Mouse (Mus musculus) small intestine, adult 2 months (tissue): ENCODE results near the gene Stox1. TPM values are rescaled to one million over a fixed set of nuclear protein-coding genes. Genes with fewer than 3 reads are reported as not detected.
A peak's percentile ranks its signal among the peaks of the same experiment; 100 is the strongest.

ENCODE experiments used
- H3K27ac ChIP-seq: fragments of 200-500 bp; 2 replicates; pipeline ENCODE4 v1.5.1; 2012; ENCODE audit warnings: low read depth, low read length, control low read depth, inconsistent platforms; ENCODE audit not compliant: insufficient read depth
- H3K27me3 ChIP-seq: fragments of 200-500 bp; 2 replicates; pipeline ENCODE4 v1.6.1; 2012; ENCODE audit warnings: mild to moderate bottlenecking, moderate library complexity, low read length, inconsistent platforms; ENCODE audit not compliant: control insufficient read depth, insufficient read depth
- H3K36me3 ChIP-seq: fragments of 200-500 bp; 2 replicates; pipeline ENCODE4 v1.6.1; 2012; ENCODE audit warnings: mild to moderate bottlenecking, low read length, control low read depth, inconsistent platforms; ENCODE audit not compliant: control insufficient read depth, insufficient read depth
- H3K4me1 ChIP-seq: fragments of 200-500 bp; 2 replicates; pipeline ENCODE4 v1.6.1; 2012; ENCODE audit warnings: low read length, inconsistent platforms, mixed read lengths; ENCODE audit not compliant: control insufficient read depth, insufficient read depth, insufficient read length
- H3K4me3 ChIP-seq: fragments of 200-500 bp; 2 replicates; pipeline ENCODE4 v1.5.1; 2012; ENCODE audit warnings: low read depth, mild to moderate bottlenecking, control low read depth, inconsistent platforms, low read length, moderate library complexity
- CTCF ChIP-seq: fragments of 200-500 bp; IDR thresholded peaks from 2 replicates; pipeline ENCODE4 v1.5.1; 2012; ENCODE audit warnings: low read depth, mild to moderate bottlenecking, control low read depth, inconsistent platforms, low read length, moderate library complexity, mixed read lengths; ENCODE audit not compliant: insufficient replicate concordance, insufficient read length; ENCODE audit errors: extremely low read depth
- POLR2A ChIP-seq: fragments of 200-500 bp; IDR thresholded peaks from 2 replicates; pipeline ENCODE4 v1.6.1; 2012; ENCODE audit warnings: low read depth, mild to moderate bottlenecking, control low read depth, inconsistent platforms, low read length, moderate library complexity
- WGBS: fragments of 180-500 bp; shearing (Covaris S2); methylation state at CpG from one replicate; pipeline ENCODE4 v1.1.7; 2018; 5-methylcytosine and 5-hydroxymethylcytosine counted together
- polyA plus RNA-seq: library from polyadenylated mRNA; depleted of rRNA; stranded (reverse); fragments of >200 nt; gene quantifications from 2 replicates; pipeline ENCODE4 v1.2.3, GENCODE M21; 2012

The Stox1 gene
- polyA plus RNA-seq, 1 experiment, result 0.14 TPM

DNA sequence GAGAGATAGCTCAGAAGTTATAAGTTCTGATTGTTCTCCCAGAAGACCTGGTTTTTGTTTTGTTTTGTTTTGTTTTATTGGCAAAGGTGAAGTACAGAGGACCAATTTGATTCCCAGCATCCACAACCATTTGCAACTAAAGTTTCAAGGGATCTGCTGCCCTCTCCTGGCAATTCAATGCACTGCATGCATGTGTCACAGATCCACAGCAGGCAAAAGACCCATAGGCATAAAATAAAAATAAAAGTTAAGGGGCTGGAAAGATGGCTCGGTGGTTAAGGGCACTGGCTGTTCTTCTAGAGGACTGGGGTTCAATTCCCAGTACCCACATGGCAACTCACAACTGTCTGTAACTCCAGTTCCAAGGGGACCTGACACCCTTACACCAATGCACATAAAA, 46.1 kb downstream of the Stox1 start:
- 74% methylated on average over 1 of the region's 1 CpGs for WGBS
- H3K4me3 ChIP-seq, result no peak overlapping the region
- TF ChIP-seq POLR2A (no peak), CTCF (no peak)
- no peaks in the 10 kb centered on the region for H3K4me1 ChIP-seq
- H3K27ac ChIP-seq, result no peak overlapping the region
- H3K27me3 ChIP-seq, result no peaks in the 10 kb centered on the region; the same call in 1 of the 2 replicates
- no peaks in the 10 kb centered on the region for H3K36me3 ChIP-seq

DNA sequence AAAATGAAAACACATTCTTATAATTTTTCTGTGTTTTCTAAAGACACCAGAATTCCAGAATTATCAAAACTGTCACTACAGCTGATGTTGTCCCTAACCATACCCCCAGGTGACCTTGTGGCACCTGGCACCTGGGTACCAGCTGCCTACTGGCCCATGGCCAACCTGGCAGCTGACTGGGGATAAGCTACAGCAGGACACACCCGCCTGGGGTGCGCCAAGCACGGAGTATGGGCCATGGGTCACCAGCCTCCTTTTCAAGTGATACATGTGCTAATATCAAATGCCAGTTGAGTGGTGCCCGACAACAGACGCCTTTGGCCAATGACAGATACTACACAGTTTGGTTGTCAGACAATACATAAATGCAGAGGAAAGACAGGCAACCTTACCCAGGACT, 48.6 kb downstream of the Stox1 start:
- 33% methylated on average over 5 of the region's 5 CpGs for WGBS
- H3K36me3 ChIP-seq, result no peaks in the 10 kb centered on the region
- H3K4me3 ChIP-seq, result no peak overlapping the region
- no peaks in the 10 kb centered on the region; the same call in 1 of the 2 replicates for H3K27me3 ChIP-seq
- TF ChIP-seq POLR2A (no peak), CTCF (no peak)
- H3K4me1 ChIP-seq, result no peaks in the 10 kb centered on the region
- no peak overlapping the region for H3K27ac ChIP-seq

DNA sequence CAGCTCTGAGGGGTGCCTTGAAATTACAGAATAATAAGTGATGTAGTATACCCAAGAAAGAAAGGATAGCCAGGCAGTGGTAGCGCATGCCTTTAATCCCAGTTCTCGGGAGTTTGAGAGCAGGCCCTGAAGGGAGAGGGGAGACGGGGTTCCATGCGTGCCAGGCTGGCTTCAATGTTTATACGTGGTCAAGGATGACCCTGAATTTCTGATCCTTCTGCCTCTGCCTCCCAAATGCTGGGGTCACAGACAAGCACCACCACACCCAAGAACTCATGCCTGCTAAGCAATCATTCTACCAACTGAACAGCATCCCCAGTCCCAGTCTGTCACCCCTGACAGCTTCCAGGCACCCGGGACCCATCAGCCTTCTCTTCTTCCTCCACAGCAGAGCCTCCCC, 49.7 kb downstream of the Stox1 start:
- H3K27ac ChIP-seq, result no peak overlapping the region
- TF ChIP-seq CTCF (no peak), POLR2A (no peak)
- no peaks in the 10 kb centered on the region for H3K36me3 ChIP-seq
- no peaks in the 10 kb centered on the region for H3K4me1 ChIP-seq
- H3K27me3 ChIP-seq, result no peaks in the 10 kb centered on the region; the same call in 1 of the 2 replicates
- 89% methylated on average over 6 of the region's 6 CpGs for WGBS
- H3K4me3 ChIP-seq, result no peak overlapping the region

DNA sequence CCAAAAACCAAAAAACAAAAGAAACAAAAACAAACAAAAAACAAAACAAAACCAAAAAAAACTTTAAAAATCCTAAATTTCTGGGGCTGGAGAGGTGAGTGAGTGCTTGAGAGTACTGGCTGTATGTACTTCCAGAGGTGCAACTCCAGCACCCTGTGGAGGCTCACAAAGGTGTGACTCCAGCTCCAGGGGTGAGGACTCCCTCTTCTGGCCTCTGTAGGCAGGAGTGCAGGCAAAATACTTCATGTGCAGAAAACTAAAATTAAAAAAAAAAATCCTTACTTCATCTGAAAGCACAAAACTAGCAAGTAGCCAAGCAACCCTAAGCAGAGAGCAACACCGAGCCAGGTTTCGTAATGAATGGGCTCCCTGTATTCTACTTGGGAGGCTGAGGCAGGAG, 53.6 kb downstream of the Stox1 start:
- no peak for TF ChIP-seq CTCF
- TF ChIP-seq POLR2A, result no peak
- no peak overlapping the region for H3K4me3 ChIP-seq
- no peak overlapping the region for H3K27ac ChIP-seq
- 94% methylated on average over 2 of the region's 2 CpGs for WGBS
- H3K4me1 ChIP-seq, result peaks cover 7% of the 10 kb centered on the region; the same call in 1 of the 2 replicates
- H3K36me3 ChIP-seq, result no peaks in the 10 kb centered on the region
- no peaks in the 10 kb centered on the region; the same call in 1 of the 2 replicates for H3K27me3 ChIP-seq

DNA sequence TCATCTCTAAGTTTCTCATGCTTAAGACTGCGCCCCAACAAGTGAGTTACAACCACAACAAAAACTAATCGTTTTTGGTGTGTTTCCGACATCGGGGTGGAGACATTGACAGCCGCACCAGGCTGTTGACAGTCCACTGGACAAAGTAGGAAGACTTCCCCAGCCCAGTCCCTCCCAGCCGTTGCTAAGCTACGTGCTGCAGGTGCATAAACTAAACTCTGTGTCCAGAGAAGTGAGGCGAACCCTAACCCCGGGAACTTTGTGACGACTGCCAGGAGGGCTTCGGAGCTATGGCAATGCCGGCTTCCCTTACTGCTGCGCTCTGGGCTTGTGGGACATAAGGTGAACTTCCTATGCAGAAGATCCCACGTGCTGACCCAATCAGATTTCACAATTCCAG, 56.7 kb downstream of the Stox1 start:
- TF ChIP-seq CTCF, result no peak
- TF ChIP-seq POLR2A, result no peak
- 34% methylated on average over 14 of the region's 14 CpGs for WGBS
- H3K27me3 ChIP-seq, result no peaks in the 10 kb centered on the region
- H3K4me3 ChIP-seq, result no peak overlapping the region
- H3K36me3 ChIP-seq, result no peaks in the 10 kb centered on the region
- peaks cover 12% of the 10 kb centered on the region; the same call in 1 of the 2 replicates for H3K4me1 ChIP-seq
- no peak overlapping the region for H3K27ac ChIP-seq

DNA sequence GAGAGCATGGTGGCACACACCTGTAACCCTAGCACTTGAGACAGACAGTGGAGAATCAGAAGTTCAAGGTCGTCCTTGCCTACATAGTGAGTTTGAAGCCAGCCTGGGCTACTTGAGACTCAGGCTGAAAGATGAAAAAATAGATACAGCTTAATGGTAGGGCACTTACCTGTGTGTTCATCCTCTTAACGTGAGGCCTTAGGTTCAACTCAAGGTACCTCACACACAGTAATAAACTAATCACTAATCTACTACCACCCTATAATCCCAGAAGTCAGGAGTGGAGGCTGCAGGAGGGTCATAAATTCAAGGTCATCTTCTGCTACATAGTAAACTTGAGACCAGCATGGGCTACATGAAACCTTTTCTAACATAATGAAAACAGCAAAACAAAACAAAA, 57.5 kb downstream of the Stox1 start:
- Histone ChIP-seq H3K4me1 (peaks cover 12% of the 10 kb centered on the region; the same call in 1 of the 2 replicates), H3K27ac (0 out of 2 replicates have a peak overlapping the region, but pooled peaks have one; percentile 18), H3K4me3 (no peak overlapping the region), H3K36me3 (no peaks in the 10 kb centered on the region), H3K27me3 (no peaks in the 10 kb centered on the region)
- TF ChIP-seq POLR2A, result no peak
- 38% methylated on average over 2 of the region's 2 CpGs for WGBS

DNA sequence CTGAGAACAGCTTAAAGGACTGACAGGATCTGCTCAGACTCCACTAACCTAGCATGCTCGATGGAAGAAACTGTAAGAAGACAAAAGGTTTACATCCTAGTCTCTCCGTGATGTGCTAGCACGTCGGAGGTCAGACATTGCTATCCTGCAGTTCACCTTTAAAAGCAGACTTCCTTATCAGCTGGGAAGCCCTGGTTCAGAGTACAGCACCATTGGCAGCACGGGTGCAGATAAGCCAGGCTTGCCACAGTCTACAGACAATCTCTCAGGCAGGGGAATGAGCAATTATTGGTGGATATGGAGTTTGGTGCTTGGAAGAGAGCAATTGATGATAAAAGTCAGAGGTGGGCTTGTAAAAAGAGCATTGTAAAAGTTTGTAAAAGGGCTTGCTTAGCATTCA, 57.9 kb downstream of the Stox1 start:
- Histone ChIP-seq H3K36me3 (no peaks in the 10 kb centered on the region), H3K27ac (0 out of 2 replicates have a peak overlapping the region, but pooled peaks have one; percentile 18), H3K4me3 (no peak overlapping the region), H3K4me1 (peaks cover 12% of the 10 kb centered on the region; the same call in 1 of the 2 replicates), H3K27me3 (no peaks in the 10 kb centered on the region)
- TF ChIP-seq CTCF (no peak), POLR2A (no peak)
- WGBS, result 36% methylated on average over 5 of the region's 5 CpGs

DNA sequence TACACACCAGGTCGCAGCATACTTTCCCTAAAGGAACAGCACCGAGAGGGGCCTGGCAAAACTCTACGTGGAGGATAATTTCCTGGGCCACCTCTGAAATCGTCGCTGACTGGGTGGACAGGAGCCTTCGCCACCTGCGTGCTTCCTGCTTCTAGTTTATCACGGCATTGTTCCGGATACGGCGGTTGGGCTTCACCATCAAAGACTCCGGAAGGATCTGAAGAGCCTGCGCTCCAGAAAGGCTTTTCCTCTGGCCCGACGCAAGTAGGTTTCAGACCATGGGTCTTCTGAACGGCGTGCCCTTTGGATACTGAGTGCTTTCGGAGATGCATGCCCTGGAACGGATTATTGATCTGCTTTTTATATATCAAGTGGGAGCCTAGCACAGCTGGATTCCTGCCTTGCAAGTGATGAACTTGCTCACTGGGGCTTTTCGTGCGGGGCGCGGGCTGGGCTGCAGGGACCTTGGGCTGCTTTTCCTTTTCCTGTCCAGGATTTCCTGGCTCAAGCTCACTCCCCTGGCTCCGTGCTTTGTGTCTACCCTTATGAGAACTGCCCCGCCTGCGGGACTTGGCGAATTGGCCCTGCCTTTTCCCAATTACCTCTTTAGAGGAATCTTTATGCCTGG, 60.9 kb downstream of the Stox1 start:
- Histone ChIP-seq H3K4me1 (peaks cover 12% of the 10 kb centered on the region; the same call in 1 of the 2 replicates), H3K4me3 (peak overlapping the region; percentile 58), H3K36me3 (no peaks in the 10 kb centered on the region), H3K27ac (peak overlapping the region; percentile 62), H3K27me3 (no peaks in the 10 kb centered on the region)
- WGBS, result 53% methylated on average over 27 of the region's 27 CpGs
- TF ChIP-seq CTCF (no peak), POLR2A (no peak)
